Mouse (Mus musculus): ENCODE data around the gene Rapgef2.
"Not testable (repeated sequence)": the region's sequence is repeated elsewhere in the genome, so short reads cannot be mapped to it uniquely, and the experiment has no call there.

Rapgef2 gene

DNA sequence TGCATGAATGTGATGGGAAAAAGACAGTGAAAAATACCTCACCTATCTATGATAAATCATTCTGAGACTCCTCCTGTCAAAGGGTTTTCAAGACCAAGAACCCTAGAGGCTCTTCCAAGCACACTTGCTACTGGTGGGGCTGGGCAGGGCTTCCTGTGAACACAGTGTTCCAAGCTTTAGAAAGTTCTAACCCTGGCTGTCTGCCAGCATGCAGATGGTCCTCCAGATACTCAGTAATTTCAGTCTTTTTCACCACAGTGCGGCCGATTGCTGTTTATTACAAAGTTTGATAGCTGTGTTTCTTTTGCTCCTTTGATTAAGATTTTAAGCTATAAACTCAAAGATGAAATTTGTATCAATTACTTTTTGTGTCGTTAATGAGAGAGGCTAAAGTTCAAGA is 83.1 kb downstream of the Rapgef2 start:
- DNase-seq (ENCODE audit: low spot score), result peak; percentile 71

DNA sequence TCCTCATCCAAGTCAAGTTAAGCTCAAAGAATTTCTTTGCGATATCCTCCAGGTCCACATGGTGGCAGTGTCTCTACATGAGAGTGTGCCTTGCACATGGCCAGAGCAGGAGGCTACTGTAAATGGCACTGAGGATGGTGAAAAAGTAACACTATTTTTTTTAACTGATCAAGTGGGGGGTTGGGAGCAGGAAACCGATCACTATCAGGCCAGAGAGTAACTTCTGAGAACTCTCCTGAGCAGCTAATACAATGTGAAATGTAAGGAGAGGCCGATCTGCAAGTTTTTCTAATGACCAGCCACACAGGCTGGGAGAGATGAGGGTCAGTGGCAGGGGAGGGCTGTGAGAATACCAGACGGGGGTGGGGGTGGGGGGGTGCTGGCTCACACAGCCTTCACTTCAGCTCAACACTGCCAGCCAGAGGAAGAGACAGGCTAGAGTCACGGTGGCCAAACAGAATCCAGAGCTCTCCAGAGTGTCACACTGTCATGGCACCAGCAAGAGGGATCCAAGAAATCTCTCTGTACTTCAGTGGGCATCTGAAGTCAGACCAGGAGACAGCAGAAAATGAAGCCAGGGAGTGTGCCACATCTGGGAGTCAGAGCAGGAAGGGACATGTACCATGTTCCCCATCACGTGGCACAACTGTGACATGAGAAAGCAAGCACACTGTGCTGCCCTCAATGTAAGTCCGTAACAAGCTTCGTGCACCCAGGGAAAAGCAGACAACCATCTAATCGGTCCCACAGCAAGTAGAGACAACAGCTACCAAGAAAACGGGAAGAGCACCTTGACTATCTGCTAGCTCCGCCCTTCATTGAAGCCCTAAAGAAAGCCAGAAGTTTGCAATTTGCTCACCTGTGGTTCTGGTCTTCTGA is 83.8 kb downstream of the Rapgef2 start:
- DNase-seq (ENCODE audit: low spot score), result peak; percentile 86

DNA sequence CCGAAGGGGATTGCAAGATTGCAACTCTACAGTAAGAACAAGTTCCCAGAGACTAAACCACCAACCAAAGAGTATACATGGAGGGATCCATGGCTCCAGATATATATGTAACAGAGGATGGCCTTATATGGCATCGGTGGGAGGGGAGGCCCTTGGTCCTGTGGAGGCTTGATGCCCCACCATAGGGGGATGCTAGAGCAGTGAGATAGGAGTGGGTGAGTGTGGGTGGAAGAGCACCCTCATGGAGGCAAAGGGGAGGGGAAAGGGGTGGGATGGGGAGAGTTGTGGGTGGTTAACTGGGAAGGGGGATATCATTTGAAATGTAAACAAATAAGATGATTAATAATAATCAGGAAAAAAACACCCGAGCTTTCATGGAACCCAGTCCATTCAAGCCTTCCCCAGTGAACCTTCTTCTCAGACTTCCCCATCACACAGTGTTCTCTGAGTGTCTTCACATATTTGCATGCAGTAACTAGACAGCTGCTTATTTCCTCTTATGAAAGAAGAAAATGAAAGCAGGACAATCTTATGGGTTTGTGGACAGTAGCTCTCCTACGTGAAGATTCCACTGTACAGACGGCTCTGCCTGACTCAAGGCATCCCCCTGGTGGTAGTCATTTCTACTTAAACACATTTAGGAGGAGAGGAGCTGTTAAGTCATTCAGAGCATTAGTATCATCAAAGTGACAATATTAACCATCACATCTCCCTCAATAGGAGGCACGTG is 89.4 kb downstream of the Rapgef2 start:
- DNase-seq (ENCODE audit: low spot score), result peak; percentile 76

DNA sequence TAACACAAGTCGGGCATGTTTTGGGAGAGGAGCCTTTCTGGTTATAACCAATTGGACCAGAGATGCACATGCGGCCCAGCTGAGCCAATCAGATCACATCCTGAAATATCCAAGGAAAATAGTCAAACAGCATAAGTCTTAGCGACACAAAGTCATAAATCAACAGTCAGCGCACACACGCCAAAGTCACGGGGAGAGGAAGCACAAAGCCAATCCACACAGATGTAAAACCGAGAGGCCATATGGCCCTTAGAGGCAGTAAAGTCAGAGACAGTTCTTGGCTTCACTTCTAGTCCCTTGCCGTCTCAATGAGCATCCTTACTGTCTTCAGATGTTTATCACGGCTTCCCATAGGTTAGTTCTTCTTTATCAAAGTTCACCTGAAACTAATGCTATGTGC is 91.0 kb downstream of the Rapgef2 start:
- peak; percentile 41 for DNase-seq (ENCODE audit: low spot score)

DNA sequence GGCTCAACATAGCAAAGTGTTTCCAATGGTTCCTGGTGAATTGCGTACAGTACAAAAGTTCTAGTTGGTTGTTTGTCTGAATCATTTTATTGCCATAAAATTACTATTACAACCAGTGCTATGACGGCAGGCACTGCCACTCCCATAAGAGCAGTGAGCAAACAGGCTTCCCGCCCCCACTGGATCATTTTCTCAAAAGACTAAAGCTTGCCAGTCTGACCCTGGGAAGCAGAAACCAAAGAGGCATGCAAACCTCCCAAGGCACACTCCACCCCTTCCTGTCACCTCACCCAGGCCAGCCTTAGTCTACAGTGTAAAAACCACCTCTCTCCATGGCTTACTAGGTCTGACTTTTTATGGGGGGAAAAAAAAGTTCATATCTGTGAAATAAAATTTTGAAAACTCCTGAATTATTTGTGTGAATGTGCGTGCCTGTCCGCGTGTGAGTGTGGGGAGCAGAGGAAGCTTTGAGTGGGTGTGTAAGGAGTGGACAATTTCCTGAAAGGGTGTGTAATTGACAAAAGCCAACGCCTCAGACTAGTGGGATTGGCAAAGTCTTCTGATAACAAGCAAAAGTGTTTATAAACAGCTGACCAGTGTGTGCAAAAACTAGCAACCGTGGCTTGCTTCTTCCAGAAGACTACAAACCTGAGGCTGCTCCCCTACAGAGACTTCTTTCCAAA is 92.1 kb downstream of the Rapgef2 start:
- no peak for DNase-seq (ENCODE audit: low spot score)

DNA sequence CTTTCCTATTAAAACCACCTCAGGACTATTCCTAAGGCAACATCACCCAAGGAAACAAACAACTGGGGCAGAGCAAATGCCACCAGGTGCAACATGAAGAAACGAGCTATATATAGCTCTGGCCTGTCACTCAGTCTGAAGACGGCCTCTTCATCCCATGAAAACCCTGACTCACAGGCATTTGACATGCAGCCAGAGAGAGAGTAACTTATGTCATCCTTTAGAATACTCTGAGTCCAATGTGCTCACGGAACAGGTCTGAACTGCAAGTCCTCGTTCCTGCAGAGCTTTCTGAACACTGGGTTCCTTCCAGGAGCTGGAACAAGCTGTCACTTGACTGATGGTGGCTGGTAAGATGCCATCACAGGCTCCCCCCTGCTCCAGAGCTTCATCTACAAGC is 93.3 kb downstream of the Rapgef2 start:
- DNase-seq (ENCODE audit: low spot score), result peak; percentile 70

DNA sequence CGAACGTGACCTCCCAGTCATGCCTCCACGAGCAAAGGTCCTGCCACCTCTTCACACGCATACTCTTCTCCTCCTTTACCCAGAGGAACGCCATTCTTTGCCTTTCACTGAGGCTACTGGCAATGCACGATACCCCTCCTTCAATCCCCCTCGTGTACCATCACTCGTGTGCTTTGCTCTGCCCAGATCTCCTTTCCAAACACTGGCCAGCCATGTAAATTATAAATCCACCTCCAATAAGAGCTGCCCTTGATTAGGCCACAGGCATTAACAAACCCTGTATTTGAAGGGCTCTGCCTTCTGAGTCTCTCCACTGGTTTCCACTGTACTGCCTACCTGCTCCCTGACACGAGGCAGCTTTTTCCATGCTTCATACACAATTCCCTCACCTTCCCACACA is 94.3 kb downstream of the Rapgef2 start:
- DNase-seq (ENCODE audit: low spot score), result no peak

DNA sequence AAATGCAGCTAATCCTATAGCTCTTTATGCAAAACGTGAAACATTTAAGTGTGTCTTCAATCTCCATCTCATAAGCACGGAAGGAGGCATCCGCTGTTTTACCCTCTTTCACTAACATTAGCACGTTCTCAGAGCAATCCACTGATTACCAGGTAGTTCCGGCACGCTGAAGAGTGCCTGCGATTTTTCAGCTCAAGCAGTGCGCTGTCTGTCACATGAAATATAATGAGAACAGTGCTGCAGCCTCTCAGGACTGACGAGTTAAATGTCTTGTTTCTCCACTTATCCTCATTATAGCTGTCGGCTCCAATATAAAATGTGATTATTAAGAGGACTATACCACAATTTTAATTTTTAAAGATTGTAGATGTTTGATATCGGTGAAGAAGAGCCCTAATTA is 94.8 kb downstream of the Rapgef2 start:
- no peak for DNase-seq (ENCODE audit: low spot score)

DNA sequence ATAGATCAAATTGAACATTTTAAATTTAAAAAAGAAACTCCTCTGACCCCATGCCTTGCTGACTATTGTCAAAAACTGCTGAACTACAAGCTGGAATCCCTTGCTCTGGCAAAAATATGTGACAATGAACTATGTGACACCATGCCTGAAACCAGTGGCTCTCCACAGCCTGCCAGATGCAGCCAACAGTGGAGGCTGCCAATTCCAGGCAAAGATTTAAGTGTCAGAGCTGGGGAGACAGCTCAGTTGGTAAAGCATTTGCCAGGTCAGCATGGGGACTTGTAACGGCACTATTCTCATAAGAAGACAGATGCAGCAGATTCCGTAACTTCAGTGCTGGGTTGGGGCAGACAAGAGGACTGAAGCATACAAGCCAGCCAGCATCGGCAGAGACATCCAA is 95.9 kb downstream of the Rapgef2 start:
- no peak for DNase-seq (ENCODE audit: low spot score)

DNA sequence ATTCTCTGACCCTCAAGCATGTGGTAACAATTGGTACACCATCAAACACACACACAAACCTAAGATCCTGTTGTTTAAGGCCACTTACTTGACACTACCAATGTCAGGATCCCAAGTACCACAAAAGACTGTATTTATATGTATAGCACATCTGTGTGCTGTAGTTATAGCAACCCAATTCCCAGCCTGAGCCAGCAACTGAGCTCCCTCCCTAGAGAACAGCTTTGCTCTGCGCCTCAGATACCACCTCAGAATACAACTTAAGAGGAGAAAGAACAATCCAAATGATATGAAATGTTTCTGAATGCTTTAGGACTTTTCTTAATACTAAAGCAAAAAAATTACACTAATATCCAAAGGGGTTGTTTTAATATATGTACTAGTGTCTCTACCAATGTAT is 98.4 kb downstream of the Rapgef2 start:
- no peak for DNase-seq (ENCODE audit: low spot score)

DNA sequence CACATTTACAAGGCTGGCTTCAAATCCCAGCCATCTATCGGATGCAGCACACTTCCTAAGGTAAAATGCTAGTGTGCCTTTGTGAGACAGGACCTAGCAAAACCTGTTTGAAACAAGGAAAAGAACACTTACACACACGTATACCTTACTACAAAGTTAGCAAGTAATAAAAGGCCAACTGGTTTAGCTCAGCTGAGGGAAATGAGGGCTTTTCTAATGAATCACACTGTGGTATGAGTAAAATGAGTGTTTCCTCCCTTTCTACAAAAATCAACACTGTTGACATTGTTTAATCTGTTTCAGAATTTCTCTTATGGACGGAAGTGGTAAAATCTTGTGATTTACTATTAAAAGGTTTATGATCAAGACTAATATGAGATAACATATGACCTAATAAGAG is 104.0 kb downstream of the Rapgef2 start:
- no peak for DNase-seq (ENCODE audit: low spot score)

DNA sequence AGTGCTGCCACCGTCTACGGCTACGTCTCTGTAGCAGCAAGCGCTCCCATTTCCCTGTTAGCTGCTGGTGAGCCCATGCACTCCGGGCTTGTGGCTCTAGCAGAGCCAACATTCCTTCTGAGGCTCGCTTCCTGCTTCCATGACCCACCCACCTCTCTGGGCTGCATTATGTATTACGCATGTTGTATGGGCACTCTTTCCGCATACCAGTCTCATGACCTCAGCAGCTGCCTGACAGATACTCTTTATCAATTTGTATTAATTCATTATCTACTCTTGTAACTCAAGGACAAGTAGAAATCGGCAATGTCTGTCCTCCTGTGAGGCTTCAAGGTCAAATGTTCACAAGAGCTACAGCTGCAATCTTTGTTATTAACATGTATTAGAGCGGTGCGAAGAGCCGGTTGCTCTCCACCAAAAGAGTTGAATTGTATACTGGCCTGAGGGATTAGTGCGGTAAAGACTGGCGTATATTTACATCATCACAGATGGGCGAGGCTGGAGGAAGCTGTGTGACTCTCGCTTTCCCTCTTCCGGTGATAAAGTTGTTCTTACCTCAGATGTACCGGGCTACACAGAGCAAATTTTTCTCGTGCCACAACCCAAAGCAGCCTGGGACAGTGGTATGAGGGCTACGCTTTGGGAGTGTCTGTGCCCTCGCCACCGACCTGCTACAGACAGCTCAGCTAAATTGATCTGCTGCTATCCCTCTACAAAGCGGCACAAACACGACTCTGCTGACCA is 104.9 kb downstream of the Rapgef2 start:
- DNase-seq (ENCODE audit: low spot score), result no peak

DNA sequence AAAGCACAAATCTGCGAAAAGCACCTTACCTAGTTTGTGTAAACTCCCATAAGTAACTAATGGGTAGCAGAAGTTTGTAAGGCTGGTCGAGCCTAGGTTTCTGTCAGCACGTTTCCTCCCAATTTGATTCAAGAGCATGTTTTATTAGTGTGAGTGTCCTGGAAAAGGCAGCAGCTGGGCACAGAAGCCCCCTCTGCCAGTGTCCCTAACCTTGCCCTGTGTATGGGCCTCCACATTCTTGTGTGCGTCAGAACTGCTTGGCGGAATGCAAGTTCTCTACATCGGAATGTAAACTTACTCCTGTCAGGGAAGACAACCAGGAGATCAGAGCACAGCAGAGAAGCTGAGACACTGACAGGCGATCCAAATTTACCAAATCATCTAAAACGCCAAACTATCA is 106.2 kb downstream of the Rapgef2 start:
- no peak for DNase-seq (ENCODE audit: low spot score)

DNA sequence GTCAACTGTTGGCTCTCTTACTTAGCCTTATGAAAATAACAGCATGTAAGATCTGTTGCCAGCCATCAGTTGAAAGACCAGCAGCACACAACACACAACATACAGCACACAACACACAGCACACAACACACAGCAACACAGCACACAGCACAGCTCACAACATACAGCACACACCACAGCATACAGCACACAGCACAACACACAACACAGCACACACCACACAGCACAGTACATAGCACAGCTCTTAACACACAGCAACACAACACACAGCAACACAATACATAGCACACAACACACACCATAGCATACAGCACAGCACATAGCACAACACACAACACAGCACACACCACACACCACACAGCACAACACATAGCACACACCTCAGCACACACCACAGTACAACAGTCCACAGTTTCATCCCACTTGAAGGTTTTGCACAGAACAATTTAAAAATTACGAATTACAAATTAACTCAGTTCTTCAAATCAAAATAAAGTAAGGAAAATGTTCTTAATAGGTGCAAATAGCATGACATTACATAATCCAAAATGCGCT is 106.7 kb downstream of the Rapgef2 start:
- DNase-seq (ENCODE audit: low spot score), result no peak

DNA sequence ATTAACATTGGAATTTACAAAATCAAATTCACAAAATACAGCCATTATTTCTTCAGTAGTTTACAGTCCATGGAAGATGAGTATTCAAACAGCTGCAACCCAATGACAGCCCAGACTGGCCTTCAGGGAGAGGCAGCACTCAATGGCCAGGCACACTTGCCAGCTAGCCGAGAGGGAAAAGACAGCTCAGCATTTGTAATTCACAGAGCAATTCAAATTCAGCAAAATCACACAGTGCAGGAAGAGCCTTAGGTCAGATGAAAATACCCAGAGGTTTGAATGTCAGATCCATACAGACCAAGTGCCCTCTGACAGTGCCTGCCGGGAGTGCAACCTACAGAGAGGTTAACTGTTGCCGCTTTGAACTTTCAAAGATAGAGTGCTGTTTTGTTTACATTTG is 107.6 kb downstream of the Rapgef2 start:
- DNase-seq (ENCODE audit: low spot score), result no peak

DNA sequence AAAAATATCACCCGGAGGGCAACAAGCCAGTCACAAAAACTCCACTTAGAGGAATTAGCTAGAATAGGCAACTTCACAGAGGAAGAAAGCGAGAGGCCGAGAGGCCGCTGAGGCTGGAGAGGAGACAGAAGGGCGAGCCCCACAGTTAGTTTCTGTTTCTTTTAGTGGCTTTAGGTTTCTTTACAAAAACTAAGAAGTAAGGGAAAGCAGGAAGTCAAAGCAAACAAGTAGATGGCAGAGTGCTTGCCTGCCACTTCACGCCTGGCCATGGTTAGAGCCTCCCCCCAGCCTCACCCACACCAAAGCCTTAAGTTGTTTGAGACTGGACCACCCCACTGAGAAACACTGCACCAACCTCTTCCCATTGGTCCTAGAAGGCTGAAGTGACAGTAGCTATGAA is 108.2 kb downstream of the Rapgef2 start:
- no peak for DNase-seq (ENCODE audit: low spot score)

DNA sequence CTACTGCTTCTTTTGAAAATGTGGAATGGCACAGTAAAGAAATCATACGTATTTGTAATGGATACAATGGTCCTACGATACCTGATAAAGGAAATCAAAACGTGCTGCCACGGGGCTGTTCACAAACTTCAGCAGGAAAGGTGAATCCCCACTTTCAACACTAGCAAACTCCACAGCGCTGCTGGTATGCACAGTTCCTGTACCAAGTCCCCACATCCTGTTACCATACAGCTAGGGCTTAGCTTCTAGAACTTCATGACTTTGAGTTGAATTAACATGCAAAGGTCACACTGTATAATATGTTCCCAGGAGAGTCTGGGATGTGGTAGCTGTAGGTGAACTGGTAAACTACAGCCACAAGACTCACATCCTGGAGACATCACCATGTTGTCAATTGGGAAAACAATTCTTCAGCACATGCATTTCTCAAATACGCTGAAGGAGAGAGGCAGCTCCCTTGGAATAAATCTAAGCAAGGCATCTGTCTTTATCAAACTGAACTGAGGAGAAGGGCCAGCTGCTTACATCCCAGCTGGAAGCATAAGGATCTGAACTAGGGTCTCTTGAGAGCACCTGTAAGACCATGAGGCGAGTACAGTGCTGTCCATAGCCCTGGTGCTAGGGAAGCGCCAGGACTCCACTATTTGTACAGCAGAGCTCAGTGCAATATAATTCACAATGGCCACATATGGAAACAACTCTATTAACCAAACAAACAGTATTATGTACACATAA is 109.0 kb downstream of the Rapgef2 start:
- no peak for DNase-seq (ENCODE audit: low spot score)

DNA sequence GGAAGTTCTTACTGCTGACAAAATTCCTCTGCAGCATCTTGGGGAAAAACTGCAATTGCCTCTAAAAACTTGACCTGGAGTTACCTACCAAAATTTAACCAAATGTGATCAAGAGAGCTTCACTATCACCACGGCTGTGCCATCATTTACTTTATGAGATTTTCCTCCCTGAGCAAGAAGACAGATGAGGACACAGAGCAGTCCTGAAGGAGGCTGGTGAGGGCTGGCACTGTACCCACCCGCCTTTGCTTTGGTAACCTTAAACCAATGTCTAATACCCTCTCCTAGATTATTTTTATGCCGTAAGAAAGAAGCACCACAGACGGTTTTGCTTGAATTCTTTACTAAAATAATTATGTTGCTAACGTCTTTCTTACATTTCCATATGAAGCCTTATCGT is 112.1 kb downstream of the Rapgef2 start:
- DNase-seq (ENCODE audit: low spot score), result no peak

DNA sequence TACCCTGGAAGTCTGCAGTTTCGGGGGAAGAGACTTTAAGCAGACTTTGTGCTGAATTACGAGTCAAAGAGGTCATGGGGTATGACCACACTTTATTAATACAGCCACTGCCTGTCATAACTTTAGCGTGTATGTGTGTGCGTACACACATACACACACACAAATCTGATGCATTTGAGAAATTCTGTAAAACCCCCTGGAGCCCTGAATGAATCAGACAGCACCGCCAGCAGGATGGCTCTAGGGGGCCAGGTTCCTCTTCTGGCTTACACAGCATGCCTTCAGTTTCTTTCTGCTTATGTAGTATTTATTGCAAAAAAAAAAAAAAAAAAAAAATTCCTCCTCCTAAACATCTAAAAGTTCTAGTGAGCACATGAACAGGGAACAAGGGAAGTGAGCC is 113.0 kb downstream of the Rapgef2 start:
- no peak for DNase-seq (ENCODE audit: low spot score)

DNA sequence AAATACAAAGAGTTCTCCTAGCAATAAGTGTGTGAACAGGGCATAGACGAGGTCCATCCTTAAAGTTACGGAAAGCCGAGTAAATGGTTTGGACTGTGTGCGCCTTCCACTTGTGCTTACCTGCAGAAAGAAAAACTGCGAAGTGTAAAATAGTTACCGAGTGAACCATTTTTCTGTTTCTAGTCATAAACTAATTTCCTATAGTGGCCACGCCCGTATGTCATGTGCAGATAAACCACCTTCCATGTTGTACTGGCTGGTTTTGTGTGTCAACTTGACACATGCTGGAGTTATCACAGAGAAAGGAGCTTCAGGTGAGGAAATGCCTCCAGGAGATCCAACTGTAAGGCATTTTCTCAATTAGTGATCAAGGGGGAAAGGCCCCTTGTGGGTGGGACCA is 115.2 kb downstream of the Rapgef2 start:
- not testable (repeated sequence) for DNase-seq (ENCODE audit: low spot score)

DNA sequence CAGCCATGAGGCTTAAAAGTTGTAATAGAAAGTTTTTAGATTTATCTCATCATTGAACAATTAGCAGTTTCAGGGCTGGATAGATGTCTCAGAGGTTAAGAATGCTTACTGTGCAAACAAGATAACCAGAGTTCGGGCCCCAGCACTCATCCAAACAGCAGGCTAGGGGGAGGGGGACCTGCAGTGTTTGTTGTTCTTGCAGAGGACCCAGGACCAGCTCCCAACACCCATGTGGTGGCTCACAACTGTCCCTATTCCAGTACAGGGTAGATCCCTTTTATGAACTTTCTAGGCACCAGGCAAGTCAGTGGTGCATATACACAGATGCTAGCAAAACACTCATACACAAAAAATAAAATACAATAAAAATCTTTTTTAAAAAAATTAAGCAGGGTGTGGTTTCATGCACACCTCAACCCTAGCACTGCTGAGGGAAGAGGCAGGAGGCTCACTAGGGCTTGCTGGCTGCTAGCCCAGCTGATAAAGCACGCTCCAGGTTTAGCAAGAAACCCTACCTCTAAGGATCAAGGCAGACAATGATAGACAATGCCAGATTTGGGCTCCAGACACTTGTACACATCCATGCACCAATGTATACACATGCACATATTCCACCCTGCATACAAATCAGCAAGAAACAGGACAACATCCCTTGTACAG is 118.0 kb downstream of the Rapgef2 start:
- DNase-seq (ENCODE audit: low spot score), result no peak

Data from layer of hippocampus, adult 11-12 months (tissue).